In genomic region chr4:107013119-107013816, GRCm38 (mm10) we compare ENCODE assay signal across 10 mouse cellular contexts. TPM values are rescaled to one million over a fixed set of nuclear protein-coding genes. Genes with fewer than 3 reads are reported as not detected.
A peak's percentile ranks its signal among the peaks of the same experiment; 100 is the strongest.
DNase-seq lines count a peak whose midpoint lies in the region; ATAC-seq and TF ChIP-seq lines count a peak whose summit lies in the region.
"Had no signal": no experiment of that assay in that cellular context is flagged by ENCODE, and none has a peak within 500 bp of the region (broad histone marks: within the 10 kb centered on the region; RNA-seq: fewer than 3 reads in every experiment).

No protein-coding gene starts in this region.

- no peak overlapping the region for H3K4me3 ChIP-seq in liver, adult 2 months (ENCODE audit: insufficient read depth, low read depth, low read length)
- H3K4me3 ChIP-seq in liver, embryonic 11.5 days (ENCODE audit: low read depth, low read length): no peak overlapping the region
- no peak overlapping the region for H3K4me3 ChIP-seq in heart, embryonic 16.5 days (ENCODE audit: low read length)
- H3K4me3 ChIP-seq in limb, embryonic 15.5 days: no peak overlapping the region
- no peak overlapping the region for H3K4me3 ChIP-seq in lung, postnatal 0 days (ENCODE audit: low read depth, low read length)
- H3K4me3 ChIP-seq: liver, embryonic 13.5 days had no signal

- H3K79me2 ChIP-seq in liver, adult 2 months (ENCODE audit: control insufficient read depth, insufficient read depth, low read length): peaks cover 36% of the 10 kb centered on the region; the same call in 1 of the 2 replicates

- no peak overlapping the region for H3K9ac ChIP-seq in liver, adult 2 months (ENCODE audit: low read depth, low read length)
- no peak overlapping the region for H3K9ac ChIP-seq in liver, embryonic 11.5 days (ENCODE audit: low read depth, low read length)
- no peak overlapping the region for H3K9ac ChIP-seq in heart, embryonic 16.5 days (ENCODE audit: low read length)
- no peak overlapping the region for H3K9ac ChIP-seq in limb, embryonic 15.5 days
- H3K9ac ChIP-seq in lung, postnatal 0 days (replicated peaks; ENCODE audit: low read depth): no peak overlapping the region
- H3K9ac ChIP-seq: liver, embryonic 13.5 days had no signal

- H3K36me3 ChIP-seq in liver, adult 2 months (ENCODE audit: control insufficient read depth, insufficient read depth, low read length): no peaks in the 10 kb centered on the region
- H3K36me3 ChIP-seq in liver, embryonic 11.5 days (ENCODE audit: control insufficient read depth, insufficient read depth, low read length): peaks cover 4% of the 10 kb centered on the region; the same call in 1 of the 2 replicates
- H3K36me3 ChIP-seq in heart, embryonic 16.5 days (ENCODE audit: control insufficient read depth, insufficient read depth): peaks cover 2% of the 10 kb centered on the region; the same call in 1 of the 2 replicates
- H3K36me3 ChIP-seq in limb, embryonic 15.5 days: peaks cover 11% of the 10 kb centered on the region; the same call in 1 of the 2 replicates
- H3K36me3 ChIP-seq in lung, postnatal 0 days (ENCODE audit: insufficient read depth, low read length): no peaks in the 10 kb centered on the region

- ATAC-seq in liver, embryonic 11.5 days (replicated peaks; ENCODE audit: low FRiP score): no peak
- ATAC-seq in heart, embryonic 16.5 days (replicated peaks; ENCODE audit: extremely low read depth, insufficient read depth, low FRiP score): no peak
- no peak for ATAC-seq in limb, embryonic 15.5 days (ENCODE audit: insufficient number of reproducible peaks, low FRiP score, low TSS enrichment, low read depth)
- ATAC-seq in lung, postnatal 0 days: no peak
- ATAC-seq: Patski had no signal

- peak overlapping the region; percentile 86 for H3K27ac ChIP-seq in liver, adult 2 months (replicated peaks; ENCODE audit: insufficient read depth, low read depth, low read length)
- no peak overlapping the region for H3K27ac ChIP-seq in liver, embryonic 11.5 days (ENCODE audit: low read depth, low read length)
- H3K27ac ChIP-seq in heart, embryonic 16.5 days (ENCODE audit: low read length): peak overlapping the region; percentile 9
- peak overlapping the region; percentile 71 for H3K27ac ChIP-seq in limb, embryonic 15.5 days
- H3K27ac ChIP-seq in lung, postnatal 0 days (ENCODE audit: low read length): no peak overlapping the region
- H3K27ac ChIP-seq: liver, embryonic 13.5 days had no signal

- TF ChIP-seq EP300 in lung, postnatal 0 days (IDR thresholded peaks at IDR 0.05): no peak

- no peaks in the 10 kb centered on the region for H3K9me3 ChIP-seq in liver, embryonic 11.5 days (ENCODE audit: control insufficient read depth, low read length)
- no peaks in the 10 kb centered on the region for H3K9me3 ChIP-seq in heart, embryonic 16.5 days (replicated peaks; ENCODE audit: control insufficient read depth, low read length)
- no peaks in the 10 kb centered on the region for H3K9me3 ChIP-seq in limb, embryonic 15.5 days
- no peaks in the 10 kb centered on the region for H3K9me3 ChIP-seq in lung, postnatal 0 days (ENCODE audit: low read length)
- H3K9me3 ChIP-seq: liver, embryonic 13.5 days had no signal

- no peak overlapping the region for H3K4me2 ChIP-seq in liver, embryonic 11.5 days
- no peak overlapping the region for H3K4me2 ChIP-seq in heart, embryonic 16.5 days (ENCODE audit: low read depth, low read length)
- H3K4me2 ChIP-seq in limb, embryonic 15.5 days: no peak overlapping the region
- no peak overlapping the region for H3K4me2 ChIP-seq in lung, postnatal 0 days (replicated peaks; ENCODE audit: low read depth, low read length)
- H3K4me2 ChIP-seq: liver, embryonic 13.5 days had no signal

- no peaks in the 10 kb centered on the region for H3K27me3 ChIP-seq in liver, adult 2 months (ENCODE audit: control insufficient read depth, insufficient read depth, low read length)
- H3K27me3 ChIP-seq in liver, embryonic 11.5 days (replicated peaks; ENCODE audit: control insufficient read depth, insufficient read depth, low read length): no peaks in the 10 kb centered on the region
- no peaks in the 10 kb centered on the region for H3K27me3 ChIP-seq in heart, embryonic 16.5 days (ENCODE audit: control insufficient read depth, insufficient read depth, low read length)
- H3K27me3 ChIP-seq in limb, embryonic 15.5 days: no peaks in the 10 kb centered on the region
- no peaks in the 10 kb centered on the region for H3K27me3 ChIP-seq in lung, postnatal 0 days (replicated peaks; ENCODE audit: insufficient read depth, low read length)
- H3K27me3 ChIP-seq: liver, embryonic 13.5 days; Patski had no signal

- 23% methylated on average over 6 of the region's 6 CpGs for WGBS in liver, adult 2 months
- WGBS in liver, embryonic 11.5 days: 88% methylated on average over 6 of the region's 6 CpGs
- 72% methylated on average over 6 of the region's 6 CpGs for WGBS in heart, embryonic 16.5 days
- 48% methylated on average over 6 of the region's 6 CpGs for WGBS in limb, embryonic 15.5 days
- 89% methylated on average over 6 of the region's 6 CpGs for WGBS in lung, postnatal 0 days

- no peak for TF ChIP-seq POLR2A in liver, adult 2 months (IDR thresholded peaks at IDR 0.05; ENCODE audit: extremely low read depth, insufficient read depth, low read length)

- H3K4me1 ChIP-seq in liver, adult 2 months (ENCODE audit: control insufficient read depth, insufficient read depth, low read length): peaks cover 52% of the 10 kb centered on the region
- H3K4me1 ChIP-seq in liver, embryonic 11.5 days (replicated peaks; ENCODE audit: control insufficient read depth, insufficient read depth, low read length): peaks cover 21% of the 10 kb centered on the region
- peaks cover 43% of the 10 kb centered on the region for H3K4me1 ChIP-seq in heart, embryonic 16.5 days (ENCODE audit: control insufficient read depth, insufficient read depth, low read length)
- H3K4me1 ChIP-seq in limb, embryonic 15.5 days: peaks cover 64% of the 10 kb centered on the region
- no peaks in the 10 kb centered on the region for H3K4me1 ChIP-seq in lung, postnatal 0 days (ENCODE audit: insufficient read depth, low read depth, low read length)

- DNase-seq in adrenal gland, postnatal 14 days: peak; percentile 67
- DNase-seq in adrenal gland, postnatal 25 days: no peak
- DNase-seq in liver, adult 2 months (ENCODE audit: extremely low read depth, low read depth, low spot score): peak; percentile 93
- DNase-seq in liver, embryonic 11.5 days (ENCODE audit: low spot score): no peak
- no peak for DNase-seq in right cerebral cortex, postnatal 36 days (ENCODE audit: low spot score in 2 of 2)
- DNase-seq in lung, postnatal 0 days (ENCODE audit: low spot score): no peak
- DNase-seq: liver, embryonic 13.5 days had no signal

- no peak for TF ChIP-seq CTCF in liver, adult 2 months (IDR thresholded peaks at IDR 0.05; ENCODE audit: low read depth, low read length)
- TF ChIP-seq CTCF in lung, postnatal 0 days (IDR thresholded peaks at IDR 0.05): no peak

RNA-seq across cellular contexts. Expression of gene Mrpl37, which starts 53.4 kb away (rescaled TPM):
- total RNA-seq in adrenal gland, postnatal 14 days (2021): 98.8 and 100 TPM in 2 replicates
- total RNA-seq in adrenal gland, postnatal 25 days (2021): 92.2 and 107 TPM in 2 replicates
- 16.7 and 20.3 TPM in 2 replicates for total RNA-seq in liver, adult 2 months (2014; rRNA removed)
- 51.8 and 51.9 TPM in 2 replicates for polyA plus RNA-seq in liver, adult 2 months (2012; rRNA removed)
- 122 and 128 TPM in 2 replicates for polyA plus RNA-seq in liver, embryonic 11.5 days (2014; fragmentation: Nextera tagmentation; extraction: Ambion mirVana)
- 96.7 and 101 TPM in 2 replicates for polyA plus RNA-seq in heart, embryonic 16.5 days (2015; fragmentation: Nextera tagmentation; extraction: Ambion mirVana)
- 87.8 and 88.3 TPM in 2 replicates for polyA plus RNA-seq in limb, embryonic 15.5 days (2015; fragmentation: Nextera tagmentation; extraction: Ambion mirVana)
- 48.4 and 53.4 TPM in 2 replicates for polyA plus RNA-seq in lung, postnatal 0 days (2015; fragmentation: Nextera tagmentation; extraction: Ambion mirVana)

RNA-seq across cellular contexts. Expression of gene Cyb5rl, which starts 53.5 kb away (rescaled TPM):
- total RNA-seq in adrenal gland, postnatal 14 days (2021): 17.0 and 20.1 TPM in 2 replicates
- 18.7 and 29.8 TPM in 2 replicates for total RNA-seq in adrenal gland, postnatal 25 days (2021)
- 9.3 and 9.8 TPM in 2 replicates for total RNA-seq in liver, adult 2 months (2014; rRNA removed)
- polyA plus RNA-seq in liver, adult 2 months (2012; rRNA removed): 10.7 and 11.0 TPM in 2 replicates
- 5.7 and 5.9 TPM in 2 replicates for polyA plus RNA-seq in liver, embryonic 11.5 days (2014; fragmentation: Nextera tagmentation; extraction: Ambion mirVana)
- polyA plus RNA-seq in heart, embryonic 16.5 days (2015; fragmentation: Nextera tagmentation; extraction: Ambion mirVana): 4.4 and 5.2 TPM in 2 replicates
- 8.0 and 8.4 TPM in 2 replicates for polyA plus RNA-seq in limb, embryonic 15.5 days (2015; fragmentation: Nextera tagmentation; extraction: Ambion mirVana)
- polyA plus RNA-seq in lung, postnatal 0 days (2015; fragmentation: Nextera tagmentation; extraction: Ambion mirVana): 4.9 and 5.4 TPM in 2 replicates

Comparison
In these comparisons a context has a peak if more than half of its experiments do, and no peak if none do; other contexts are left out.
1. DNase-seq: peak in adrenal gland, postnatal 14 days (single experiment) and liver, adult 2 months (single experiment); none in adrenal gland, postnatal 25 days (single experiment), liver, embryonic 11.5 days (single experiment), right cerebral cortex, postnatal 36 days (0 of 2) and lung, postnatal 0 days (single experiment).
2. H3K27ac ChIP-seq: peak in liver, adult 2 months (single experiment), heart, embryonic 16.5 days (single experiment) and limb, embryonic 15.5 days (single experiment); none in liver, embryonic 11.5 days (single experiment) and lung, postnatal 0 days (single experiment).